Mouse (Mus musculus) midbrain, postnatal 0 days (tissue): ENCODE measurements around the gene Slc12a7. TPM values are rescaled to one million over a fixed set of nuclear protein-coding genes. Genes with fewer than 3 reads are reported as not detected.

Experiments used
- ATAC-seq: fragments of 200-750 bp; cut with Nextera tagmentation; 2 replicates; pipeline ENCODE4 v1.8.0; 2017; ENCODE audit warnings: moderate number of reproducible peaks, mild to moderate bottlenecking, moderate TSS enrichment, moderate library complexity; ENCODE audit not compliant: low FRiP score
- DNase-seq: peaks from one replicate; pipeline ENCODE4 v3.0.0-alpha.2; 2015; ENCODE audit warnings: low spot score
- H3K27ac ChIP-seq: fragments of 300-500 bp; sonication (generic); 2 replicates; pipeline ENCODE4 v1.5.1; 2014; ENCODE audit warnings: low read depth, mild to moderate bottlenecking, low read length, mixed read lengths
- H3K27me3 ChIP-seq: fragments of 300-500 bp; sonication (generic); 2 replicates; pipeline ENCODE4 v1.6.1; 2014; ENCODE audit warnings: low read length, control low read depth, mixed read lengths; ENCODE audit not compliant: insufficient read depth
- H3K36me3 ChIP-seq: fragments of 300-500 bp; sonication (generic); 2 replicates; pipeline ENCODE4 v1.6.1; 2014; ENCODE audit warnings: low read length, control low read depth, mixed read lengths; ENCODE audit not compliant: insufficient read depth
- H3K4me1 ChIP-seq: fragments of 300-500 bp; sonication (generic); 2 replicates; pipeline ENCODE4 v1.6.1; 2014; ENCODE audit warnings: mild to moderate bottlenecking, control low read depth, antibody characterized with exemption, low read length, mixed read lengths; ENCODE audit not compliant: insufficient read depth
- H3K4me2 ChIP-seq: fragments of 300-500 bp; sonication (generic); 2 replicates; pipeline ENCODE4 v1.6.1; 2014; ENCODE audit warnings: low read depth, mild to moderate bottlenecking, low read length, mixed read lengths; ENCODE audit not compliant: poor library complexity, severe bottlenecking
- H3K4me3 ChIP-seq: fragments of 300-500 bp; sonication (generic); 2 replicates; pipeline ENCODE4 v1.5.1; 2014; ENCODE audit warnings: low read depth, mild to moderate bottlenecking, low read length, moderate library complexity
- H3K9ac ChIP-seq: fragments of 300-500 bp; sonication (generic); replicated peaks from 2 replicates; pipeline ENCODE4 v1.6.1; 2014; ENCODE audit warnings: mild to moderate bottlenecking, low read length, moderate library complexity, mixed read lengths; ENCODE audit not compliant: poor library complexity, severe bottlenecking
- H3K9me3 ChIP-seq: fragments of 300-500 bp; sonication (generic); 2 replicates; pipeline ENCODE4 v1.6.1; 2016; ENCODE audit warnings: low read length, control low read depth
- CTCF ChIP-seq: IDR thresholded peaks from 2 replicates; pipeline ENCODE4 v1.5.1; 2016; ENCODE audit warnings: antibody characterized with exemption, mild to moderate bottlenecking
- WGBS: fragments of 180-500 bp; shearing (Covaris S2); extraction: QIAGEN DNeasy Blood & Tissue Kit; methylation state at CpG from one replicate; pipeline ENCODE4 v1.1.7; 2014; 5-methylcytosine and 5-hydroxymethylcytosine counted together
- polyA plus RNA-seq: library from polyadenylated mRNA; unstranded; fragments of >200 nt; fragmentation: Nextera tagmentation; extraction: Ambion mirVana; gene quantifications from 2 replicates; pipeline ENCODE4 v1.2.1, GENCODE M21; 2015
- total RNA-seq: library from RNA; depleted of rRNA; stranded (reverse); fragments of >200 nt; gene quantifications from 2 replicates; pipeline ENCODE4 v1.2.3, GENCODE M21; 2014

The Slc12a7 gene
- total and polyA plus RNA-seq, 2 experiments from 2014 or later, result 4.7 to 8.9 TPM

GRCm38 (mm10) chr13:73772655-73773054 lies 39.8 kb downstream of the Slc12a7 start:
- Histone ChIP-seq H3K9me3 (no peaks in the 10 kb centered on the region), H3K27me3 (no peaks in the 10 kb centered on the region), H3K9ac (no peak overlapping the region), H3K4me1 (no peaks in the 10 kb centered on the region), H3K36me3 (no peaks in the 10 kb centered on the region), H3K4me2 (no peak overlapping the region), H3K27ac (no peak overlapping the region), H3K4me3 (no peak overlapping the region)
- WGBS, result 67% methylated on average over 2 of the region's 2 CpGs
- DNase-seq, result no peak
- no peak for ATAC-seq
- peak; percentile 41; the same call in 1 of the 2 replicates for TF ChIP-seq CTCF

GRCm38 (mm10) chr13:73773519-73774205 lies 40.8 kb downstream of the Slc12a7 start:
- DNase-seq (peak; percentile 40), ATAC-seq (peak; percentile 32; the same call in 1 of the 2 replicates)
- TF ChIP-seq CTCF, result no peak

GRCm38 (mm10) chr13:73775786-73776185 lies 42.9 kb downstream of the Slc12a7 start:
- no peak for DNase-seq
- Histone ChIP-seq H3K4me3 (no peak overlapping the region), H3K9me3 (no peaks in the 10 kb centered on the region), H3K27me3 (no peaks in the 10 kb centered on the region), H3K27ac (no peak overlapping the region), H3K9ac (no peak overlapping the region), H3K4me2 (no peak overlapping the region), H3K36me3 (no peaks in the 10 kb centered on the region), H3K4me1 (no peaks in the 10 kb centered on the region)
- no peak for TF ChIP-seq CTCF
- ATAC-seq, result no peak
- 89% methylated on average over 4 of the region's 4 CpGs for WGBS

More at GRCm38 (mm10) chr13:73773519-73774205, 40.8 kb downstream of the Slc12a7 start:
- no peak overlapping the region for H3K4me3 ChIP-seq
- H3K27me3 ChIP-seq, result no peaks in the 10 kb centered on the region
- no peaks in the 10 kb centered on the region for H3K9me3 ChIP-seq
- no peak overlapping the region for H3K4me2 ChIP-seq
- no peaks in the 10 kb centered on the region for H3K4me1 ChIP-seq
- 36% methylated on average over 4 of the region's 4 CpGs for WGBS
- H3K36me3 ChIP-seq, result no peaks in the 10 kb centered on the region
- H3K9ac ChIP-seq, result no peak overlapping the region
- H3K27ac ChIP-seq, result no peak overlapping the region

GRCm38 (mm10) chr13:73777578-73777977 lies 44.7 kb downstream of the Slc12a7 start:
- Histone ChIP-seq H3K27me3 (no peaks in the 10 kb centered on the region), H3K9me3 (no peaks in the 10 kb centered on the region), H3K36me3 (no peaks in the 10 kb centered on the region), H3K27ac (no peak overlapping the region), H3K4me3 (no peak overlapping the region), H3K4me2 (no peak overlapping the region), H3K9ac (no peak overlapping the region), H3K4me1 (no peaks in the 10 kb centered on the region)
- ATAC-seq (no peak), DNase-seq (no peak)
- no peak for TF ChIP-seq CTCF
- WGBS, result 86% methylated on average over 3 of the region's 3 CpGs

GRCm38 (mm10) chr13:73782486-73782885 lies 49.6 kb downstream of the Slc12a7 start:
- Histone ChIP-seq H3K36me3 (no peaks in the 10 kb centered on the region), H3K4me3 (no peak overlapping the region), H3K9ac (no peak overlapping the region), H3K9me3 (no peaks in the 10 kb centered on the region), H3K27me3 (no peaks in the 10 kb centered on the region), H3K27ac (no peak overlapping the region), H3K4me1 (no peaks in the 10 kb centered on the region), H3K4me2 (no peak overlapping the region)
- DNase-seq (no peak), ATAC-seq (no peak)
- TF ChIP-seq CTCF, result no peak
- 45% methylated on average over 5 of the region's 5 CpGs for WGBS

GRCm38 (mm10) chr13:73792176-73792575 lies 59.3 kb downstream of the Slc12a7 start:
- DNase-seq, result no peak
- WGBS, result 95% methylated on average over 4 of the region's 4 CpGs
- no peak for TF ChIP-seq CTCF

More at GRCm38 (mm10) chr13:73792176-73792575, 59.3 kb downstream of the Slc12a7 start:
- Histone ChIP-seq H3K4me1 (no peaks in the 10 kb centered on the region), H3K4me2 (no peak overlapping the region), H3K9ac (no peak overlapping the region), H3K27me3 (no peaks in the 10 kb centered on the region), H3K27ac (no peak overlapping the region), H3K36me3 (no peaks in the 10 kb centered on the region), H3K4me3 (no peak overlapping the region), H3K9me3 (no peaks in the 10 kb centered on the region)
- no peak for ATAC-seq
